In genomic region chr16:75531705-75532104, GRCm38 (mm10) we compare ENCODE assay signal across 26 mouse cellular contexts. TPM values are rescaled to one million over a fixed set of nuclear protein-coding genes. Genes with fewer than 3 reads are reported as not detected.
DNase-seq lines count a peak whose midpoint lies in the region; ATAC-seq and TF ChIP-seq lines count a peak whose summit lies in the region.
"Had no signal": no experiment of that assay in that cellular context is flagged by ENCODE, and none has a peak within 500 bp of the region (broad histone marks: within the 10 kb centered on the region; RNA-seq: fewer than 3 reads in every experiment).

No protein-coding gene starts in this region.

- no peaks in the 10 kb centered on the region for H3K36me3 ChIP-seq in hindbrain, embryonic 16.5 days (ENCODE audit: control insufficient read depth, insufficient read depth, low read length)
- H3K36me3 ChIP-seq in hindbrain, embryonic 11.5 days (ENCODE audit: control insufficient read depth, insufficient read depth, low read length): no peaks in the 10 kb centered on the region
- no peaks in the 10 kb centered on the region for H3K36me3 ChIP-seq in lung, embryonic 14.5 days (ENCODE audit: insufficient read depth)
- H3K36me3 ChIP-seq: heart, embryonic 12.5 days; limb, embryonic 15.5 days; lung, embryonic 15.5 days; neural tube, embryonic 13.5 days had no signal

- no peak overlapping the region for H3K27ac ChIP-seq in hindbrain, embryonic 16.5 days (ENCODE audit: low read depth, low read length)
- H3K27ac ChIP-seq in hindbrain, embryonic 11.5 days (ENCODE audit: low read depth, low read length): no peak overlapping the region
- H3K27ac ChIP-seq in lung, embryonic 14.5 days (ENCODE audit: low read depth): no peak overlapping the region
- H3K27ac ChIP-seq: limb, embryonic 15.5 days; lung, embryonic 15.5 days; neural tube, embryonic 13.5 days had no signal

- no peaks in the 10 kb centered on the region for H3K9me3 ChIP-seq in hindbrain, embryonic 16.5 days (ENCODE audit: control insufficient read depth, low read length)
- H3K9me3 ChIP-seq in hindbrain, embryonic 11.5 days (ENCODE audit: control insufficient read depth, low read length): no peaks in the 10 kb centered on the region
- H3K9me3 ChIP-seq in lung, embryonic 14.5 days (ENCODE audit: low read depth, low read length): no peaks in the 10 kb centered on the region
- H3K9me3 ChIP-seq: heart, embryonic 12.5 days; limb, embryonic 15.5 days; lung, embryonic 15.5 days; neural tube, embryonic 13.5 days had no signal

- H3K4me1 ChIP-seq in hindbrain, embryonic 16.5 days (ENCODE audit: control insufficient read depth, insufficient read depth, low read depth, low read length): no peaks in the 10 kb centered on the region
- no peaks in the 10 kb centered on the region for H3K4me1 ChIP-seq in hindbrain, embryonic 11.5 days (replicated peaks; ENCODE audit: control insufficient read depth, insufficient read depth, low read length)
- no peaks in the 10 kb centered on the region for H3K4me1 ChIP-seq in lung, embryonic 14.5 days (ENCODE audit: insufficient read depth)
- H3K4me1 ChIP-seq: heart, embryonic 12.5 days; limb, embryonic 15.5 days; lung, embryonic 15.5 days; neural tube, embryonic 13.5 days had no signal

- no peak for DNase-seq in hindbrain, embryonic 11.5 days (ENCODE audit: low spot score)
- peak; percentile 64 for DNase-seq in lung, embryonic 14.5 days
- DNase-seq in lung, postnatal 10 days: no peak
- peak; percentile 16 for DNase-seq in brain, embryonic 18.5 days (ENCODE audit: low read depth, low spot score)
- peak; percentile 24 for DNase-seq in telencephalon, adult 2 months (ENCODE audit: low read depth, low spot score)
- DNase-seq in adrenal gland, postnatal 36 days: no peak
- DNase-seq: cerebellum, adult 11 months; cerebellum, postnatal 25 days; gastrocnemius, postnatal 36 days; kidney, adult 18-20 months; kidney, postnatal 36 days had no signal

- WGBS in hindbrain, embryonic 16.5 days: 12% methylated on average over 1 of the region's 1 CpGs
- WGBS in hindbrain, embryonic 11.5 days: 29% methylated on average over 1 of the region's 1 CpGs
- WGBS in lung, embryonic 14.5 days: 18% methylated on average over 1 of the region's 1 CpGs

- no peak overlapping the region for H3K4me3 ChIP-seq in hindbrain, embryonic 16.5 days (ENCODE audit: low read length)
- H3K4me3 ChIP-seq in hindbrain, embryonic 11.5 days (ENCODE audit: low read depth, low read length): no peak overlapping the region
- no peak overlapping the region for H3K4me3 ChIP-seq in lung, embryonic 14.5 days (ENCODE audit: low read depth, low read length)
- H3K4me3 ChIP-seq: erythroblast, embryonic 14.5 days; heart, embryonic 12.5 days; limb, embryonic 15.5 days; lung, embryonic 15.5 days; neural tube, embryonic 13.5 days had no signal

- no peak overlapping the region for H3K9ac ChIP-seq in hindbrain, embryonic 16.5 days (ENCODE audit: low read depth, low read length)
- no peak overlapping the region for H3K9ac ChIP-seq in hindbrain, embryonic 11.5 days (ENCODE audit: low read depth, low read length)
- H3K9ac ChIP-seq in lung, embryonic 14.5 days: no peak overlapping the region
- H3K9ac ChIP-seq: heart, embryonic 12.5 days; limb, embryonic 15.5 days; lung, embryonic 15.5 days; neural tube, embryonic 13.5 days had no signal

- no peak for TF ChIP-seq CTCF in lung, embryonic 14.5 days (IDR thresholded peaks at IDR 0.05; ENCODE audit: low read depth)

- H3K27me3 ChIP-seq in hindbrain, embryonic 16.5 days (replicated peaks; ENCODE audit: control insufficient read depth, insufficient read depth, low read length): no peaks in the 10 kb centered on the region
- no peaks in the 10 kb centered on the region for H3K27me3 ChIP-seq in hindbrain, embryonic 11.5 days (ENCODE audit: control insufficient read depth, insufficient read depth, low read length)
- H3K27me3 ChIP-seq in lung, embryonic 14.5 days (ENCODE audit: insufficient read depth, low read length): no peaks in the 10 kb centered on the region
- H3K27me3 ChIP-seq: heart, embryonic 12.5 days; limb, embryonic 15.5 days; lung, embryonic 15.5 days; neural tube, embryonic 13.5 days had no signal

- H3K4me2 ChIP-seq in hindbrain, embryonic 16.5 days (ENCODE audit: low read length): no peak overlapping the region
- no peak overlapping the region for H3K4me2 ChIP-seq in hindbrain, embryonic 11.5 days (replicated peaks; ENCODE audit: low read depth, low read length)
- H3K4me2 ChIP-seq in lung, embryonic 14.5 days: no peak overlapping the region
- H3K4me2 ChIP-seq: heart, embryonic 12.5 days; limb, embryonic 15.5 days; lung, embryonic 15.5 days; neural tube, embryonic 13.5 days had no signal

- peak; percentile 65; the same call in 1 of the 2 replicates for ATAC-seq in hindbrain, embryonic 16.5 days
- ATAC-seq in hindbrain, embryonic 11.5 days (ENCODE audit: low FRiP score): no peak
- no peak for ATAC-seq in lung, embryonic 14.5 days (ENCODE audit: insufficient read depth)
- ATAC-seq: activated CD4-positive, CD25-positive, alpha-beta regulatory T cell, adult 4 months had no signal

RNA-seq across cellular contexts. Expression of gene Lipi, which starts 54.2 kb away (rescaled TPM):
- polyA plus RNA-seq in hindbrain, embryonic 16.5 days (2015; fragmentation: Nextera tagmentation; extraction: Ambion mirVana): not detected in 2 replicates
- polyA plus RNA-seq in hindbrain, embryonic 11.5 days (2014; fragmentation: Nextera tagmentation; extraction: Ambion mirVana): not detected in 2 replicates
- polyA plus RNA-seq in lung, embryonic 14.5 days (2014; fragmentation: Nextera tagmentation; extraction: Ambion mirVana): not detected in 2 replicates
- not detected for total RNA-seq in adrenal gland, postnatal 36 days (2021)
- total RNA-seq: adrenal gland, postnatal 4 days; gastrocnemius, postnatal 36 days; hematopoietic stem cell, adult 5-6 weeks; left cerebral cortex, adult 18-20 months; megakaryocyte progenitor cell, adult 5-6 weeks; monocyte, adult 5-6 weeks had no signal
- polyA plus RNA-seq: activated CD4-positive, CD25-positive, alpha-beta regulatory T cell, adult 4 months; erythroblast, embryonic 14.5 days; frontal cortex, adult 2 months; heart, embryonic 12.5 days; lung, embryonic 15.5 days; neural tube, embryonic 13.5 days; small intestine, adult 2 months; thymus, postnatal 0 days had no signal

Comparison
In these comparisons a context has a peak if more than half of its experiments do, and no peak if none do; other contexts are left out.
1. DNase-seq: peak in lung, embryonic 14.5 days (single experiment), brain, embryonic 18.5 days (single experiment) and telencephalon, adult 2 months (single experiment); none in hindbrain, embryonic 11.5 days (single experiment), lung, postnatal 10 days (single experiment) and adrenal gland, postnatal 36 days (0 of 2).